Comparison of ENCODE assay signal across 8 mouse cellular contexts in genomic region chr13:51793425-51793891, GRCm38 (mm10). TPM values are rescaled to one million over a fixed set of nuclear protein-coding genes. Genes with fewer than 3 reads are reported as not detected.
DNase-seq lines count a peak whose midpoint lies in the region; ATAC-seq lines count a peak whose summit lies in the region.

Sema4d (minus strand) TSS chr13:51793747.

- peak within 1 kb of the TSS; percentile 82 for H3K4me3 ChIP-seq in forebrain, embryonic 16.5 days (replicated peaks; ENCODE audit: low read length)
- peak within 1 kb of the TSS; percentile 69 for H3K4me3 ChIP-seq in hindbrain, embryonic 11.5 days (ENCODE audit: low read depth, low read length)

- under 1% methylated on average over 37 of the region's 52 CpGs for WGBS in forebrain, embryonic 16.5 days
- under 1% methylated on average over 37 of the region's 52 CpGs for WGBS in hindbrain, embryonic 11.5 days

- peak within 1 kb of the TSS; percentile 63 for H3K27ac ChIP-seq in forebrain, embryonic 16.5 days (ENCODE audit: low read length)
- no peak within 1 kb of the TSS for H3K27ac ChIP-seq in hindbrain, embryonic 11.5 days (ENCODE audit: low read depth, low read length)

- H3K9ac ChIP-seq in forebrain, embryonic 16.5 days (replicated peaks; ENCODE audit: low read depth, low read length) = peak within 1 kb of the TSS; percentile 90
- H3K9ac ChIP-seq in hindbrain, embryonic 11.5 days (ENCODE audit: low read depth, low read length) = peak within 1 kb of the TSS; percentile 73

- peak within 1 kb of the TSS; percentile 81 for H3K4me2 ChIP-seq in forebrain, embryonic 16.5 days (ENCODE audit: low read length)
- H3K4me2 ChIP-seq in hindbrain, embryonic 11.5 days (replicated peaks; ENCODE audit: low read depth, low read length) = peak within 1 kb of the TSS; percentile 97

- ATAC-seq in forebrain, embryonic 16.5 days = peak; percentile 76
- ATAC-seq in hindbrain, embryonic 11.5 days (ENCODE audit: low FRiP score) = peak; percentile 73

- DNase-seq in Muller cell, postnatal 12 days (ENCODE audit: inconsistent ontology term) = peak; percentile 87
- DNase-seq in cerebellum, adult 11-12 months = peak; percentile 81
- peak; percentile 85 for DNase-seq in hindbrain, embryonic 11.5 days (ENCODE audit: low spot score)
- DNase-seq in layer of hippocampus, postnatal 10 days (ENCODE audit: low spot score in 2 of 2) = peak; percentile 67 to 77
- peak; percentile 66 for DNase-seq in lung, postnatal 10 days
- DNase-seq in ovary, postnatal 36 days (ENCODE audit: low spot score) = peak; percentile 53
- peak; percentile 91 for DNase-seq in thymus, postnatal 14 days

- H3K27me3 ChIP-seq in forebrain, embryonic 16.5 days (replicated peaks; ENCODE audit: control insufficient read depth, insufficient read depth, low read length) = no peaks in the 10 kb centered on the region
- peaks cover 11% of the 10 kb centered on the region for H3K27me3 ChIP-seq in hindbrain, embryonic 11.5 days (ENCODE audit: control insufficient read depth, insufficient read depth, low read length)

- H3K9me3 ChIP-seq in forebrain, embryonic 16.5 days (ENCODE audit: control insufficient read depth, low read length) = no peaks in the 10 kb centered on the region
- no peaks in the 10 kb centered on the region for H3K9me3 ChIP-seq in hindbrain, embryonic 11.5 days (ENCODE audit: control insufficient read depth, low read length)

- H3K36me3 ChIP-seq in forebrain, embryonic 16.5 days (ENCODE audit: control insufficient read depth, insufficient read depth) = no peaks in the 10 kb centered on the region
- H3K36me3 ChIP-seq in hindbrain, embryonic 11.5 days (ENCODE audit: control insufficient read depth, insufficient read depth, low read length) = no peaks in the 10 kb centered on the region

- H3K4me1 ChIP-seq in forebrain, embryonic 16.5 days (replicated peaks; ENCODE audit: control insufficient read depth, insufficient read depth, low read length) = peaks cover 32% of the 10 kb centered on the region
- H3K4me1 ChIP-seq in hindbrain, embryonic 11.5 days (replicated peaks; ENCODE audit: control insufficient read depth, insufficient read depth, low read length) = peaks cover 8% of the 10 kb centered on the region

RNA-seq across cellular contexts. Expression of gene Sema4d, which starts in this region (rescaled TPM):
- 20.8 and 24.6 TPM in 2 replicates for polyA plus RNA-seq in forebrain, embryonic 16.5 days (2015; fragmentation: Nextera tagmentation; extraction: Ambion mirVana)
- 3.9 and 5.2 TPM in 2 replicates for polyA plus RNA-seq in hindbrain, embryonic 11.5 days (2014; fragmentation: Nextera tagmentation; extraction: Ambion mirVana)
- 10 to 100 TPM; 85.2 to 96.2 TPM for total RNA-seq in layer of hippocampus, postnatal 10 days (2021)
